Mouse (Mus musculus) lung, postnatal 0 days (tissue): Measurements from ENCODE around the gene Pdgfb.

Experiments
- CTCF ChIP-seq: IDR thresholded peaks from 2 replicates; pipeline ENCODE4 v1.5.1; 2016; ENCODE audit warnings: antibody characterized with exemption, mild to moderate bottlenecking
- EP300 ChIP-seq: IDR thresholded peaks from 2 replicates; pipeline ENCODE4 v1.6.1; 2016; ENCODE audit warnings: antibody characterized with exemption, mild to moderate bottlenecking, control low read depth

DNA sequence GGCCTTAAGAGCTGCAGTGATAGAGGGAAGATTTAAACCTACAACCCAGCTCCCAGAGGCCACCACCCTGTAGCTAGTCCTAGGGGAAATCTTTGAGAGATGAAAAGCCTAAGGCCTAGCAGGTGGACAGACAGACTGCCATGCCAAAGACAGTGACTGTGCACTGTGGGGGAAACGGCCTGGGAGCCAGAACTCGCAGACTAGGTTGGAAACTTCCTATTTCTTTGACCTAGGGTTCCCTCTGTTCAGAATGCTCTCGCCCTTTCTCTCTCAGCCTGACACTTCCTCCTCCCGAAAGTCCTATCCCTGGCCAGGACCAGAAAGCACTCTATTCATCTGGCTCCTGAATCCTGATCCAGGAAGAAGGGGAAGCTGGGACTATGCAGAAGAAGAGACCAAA lies 27.4 kb upstream of the Pdgfb start:
- TF ChIP-seq CTCF (no peak), EP300 (no peak)
